Mouse (Mus musculus) thymus, postnatal 10 days (tissue): ENCODE measurements around the gene Zfp169.
"Not testable (repeated sequence)": the region's sequence is repeated elsewhere in the genome, so short reads cannot be mapped to it uniquely, and the experiment has no call there.

Experiments used
- DNase-seq, 2 experiments: peaks; one replicate each; pipeline ENCODE4 v3.0.0; 2021; ENCODE audit warnings: low spot score in 2 of 2

Gene Zfp169

DNA sequence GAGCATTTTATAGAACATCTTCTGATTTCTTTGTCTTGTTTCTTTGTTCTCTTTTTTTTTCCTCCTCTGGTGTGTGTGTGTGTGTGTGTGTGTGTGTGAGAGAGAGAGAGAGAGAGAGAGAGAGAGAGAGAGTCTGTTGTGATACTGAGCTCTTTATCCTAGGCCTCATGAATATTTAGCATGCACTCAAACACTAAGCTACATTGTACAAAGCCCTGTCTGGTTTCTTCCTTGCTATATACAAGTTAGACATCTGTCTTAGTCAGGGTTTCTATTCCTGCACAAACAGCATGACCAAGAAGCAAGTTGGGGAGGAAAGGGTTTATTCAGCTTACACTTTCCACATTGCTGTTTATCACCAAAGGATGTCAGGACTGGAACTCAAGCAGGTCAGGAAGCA lies 5.9 kb upstream of the Zfp169 start:
- not testable (repeated sequence) for DNase-seq

DNA sequence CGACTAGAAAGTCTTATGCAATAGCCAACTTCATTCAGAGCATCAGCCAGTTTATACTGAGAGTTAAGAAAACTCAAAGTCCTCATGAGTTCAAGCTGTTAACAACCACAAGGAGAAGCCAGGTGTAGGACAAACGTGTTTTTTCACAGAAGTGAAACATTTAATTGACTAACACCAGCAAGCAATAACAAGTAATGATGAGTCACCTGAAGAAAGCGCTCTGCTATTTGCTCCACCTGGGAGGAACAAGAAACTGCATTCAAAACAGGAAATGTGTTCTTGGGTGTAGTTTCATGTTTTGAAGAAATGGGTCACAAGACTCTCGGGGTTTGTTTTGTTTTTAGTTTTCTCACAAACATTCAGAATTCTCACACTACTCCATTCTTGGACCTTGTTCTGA lies 2.6 kb upstream of the Zfp169 start:
- DNase-seq = no peak

DNA sequence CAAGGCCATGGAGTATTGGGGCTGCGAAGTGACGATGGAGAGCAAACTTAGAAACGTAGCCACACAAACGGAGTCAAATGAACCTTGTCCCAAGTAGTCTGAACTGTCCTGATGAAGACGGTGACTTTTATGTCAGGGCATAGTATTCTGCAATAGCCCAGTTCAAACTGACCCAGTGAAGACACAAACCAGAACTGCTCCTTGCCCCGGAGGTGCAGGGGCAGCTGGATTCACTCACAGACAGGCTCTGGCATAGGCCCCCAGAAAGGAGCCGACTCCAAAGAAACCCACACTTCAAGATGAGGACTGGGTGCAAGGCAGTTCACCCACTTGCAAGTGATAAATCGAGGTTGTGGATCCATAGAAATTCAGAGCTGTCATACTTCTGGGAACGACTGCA lies 4.6 kb downstream of the Zfp169 start:
- DNase-seq = no peak

DNA sequence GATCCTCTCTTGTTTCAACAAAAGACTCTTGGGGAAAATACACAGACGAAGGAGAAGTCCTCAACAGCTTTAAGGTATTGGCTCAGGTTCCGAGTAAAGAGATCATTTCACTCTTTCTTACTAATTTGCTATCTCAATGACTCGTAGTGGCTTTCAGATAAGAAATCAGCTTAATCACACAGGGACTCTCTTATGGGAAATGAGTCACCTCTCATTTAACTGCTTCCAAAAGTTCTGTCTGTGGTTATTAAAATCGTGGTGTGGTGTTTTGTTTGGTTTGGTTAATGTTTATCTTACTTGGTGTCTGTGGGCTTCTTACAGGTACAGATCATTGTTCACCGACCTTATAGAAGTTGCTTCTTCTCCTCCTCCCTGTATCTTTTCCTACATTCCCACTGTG lies 10.8 kb downstream of the Zfp169 start:
- no peak for DNase-seq

DNA sequence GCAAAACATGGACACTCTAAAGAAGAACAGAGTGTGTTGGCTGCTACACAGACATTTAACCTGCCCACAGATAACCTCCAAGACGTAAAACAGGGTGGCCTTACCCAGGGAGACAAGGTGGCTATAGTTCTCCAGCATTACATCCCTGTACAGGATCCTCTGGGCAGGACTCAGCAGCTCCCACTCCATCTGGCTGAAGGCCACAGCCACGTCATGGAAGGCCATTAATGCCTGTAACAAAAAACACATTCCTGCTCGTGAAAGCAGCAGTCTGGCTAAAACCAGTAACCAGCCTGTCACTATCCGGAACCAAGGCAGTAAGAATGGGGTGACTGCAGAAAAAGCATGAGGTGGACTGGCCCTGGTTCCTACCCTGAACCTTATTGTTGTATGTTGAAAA lies 14.6 kb downstream of the Zfp169 start:
- DNase-seq = no peak

DNA sequence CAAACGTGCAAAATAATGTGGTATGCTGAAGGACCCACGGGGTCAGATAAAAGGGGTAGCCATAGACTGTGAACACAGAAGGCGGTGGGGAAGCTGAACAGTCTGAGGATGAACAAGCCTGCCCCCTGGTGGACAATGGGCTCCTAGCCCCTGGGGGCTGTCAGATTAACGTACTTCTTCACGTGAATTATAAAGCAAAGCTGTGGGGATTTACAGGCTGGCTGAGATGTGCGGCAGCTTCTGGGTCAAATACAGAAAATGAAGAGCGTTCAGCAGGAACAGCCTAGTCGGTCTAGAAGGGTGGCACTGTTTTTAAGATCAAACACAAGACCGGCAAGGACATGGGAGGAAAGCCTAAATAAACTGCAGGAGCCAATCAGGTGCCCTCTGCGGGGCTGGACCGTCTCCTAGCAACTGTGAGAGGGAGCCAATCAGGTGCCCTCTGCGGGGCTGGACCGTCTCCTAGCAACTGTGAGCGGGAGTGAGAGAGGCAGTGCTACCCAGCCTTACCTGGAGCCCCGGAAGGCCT lies 15.5 kb downstream of the Zfp169 start:
- peak; percentile 15 to 55 for DNase-seq

DNA sequence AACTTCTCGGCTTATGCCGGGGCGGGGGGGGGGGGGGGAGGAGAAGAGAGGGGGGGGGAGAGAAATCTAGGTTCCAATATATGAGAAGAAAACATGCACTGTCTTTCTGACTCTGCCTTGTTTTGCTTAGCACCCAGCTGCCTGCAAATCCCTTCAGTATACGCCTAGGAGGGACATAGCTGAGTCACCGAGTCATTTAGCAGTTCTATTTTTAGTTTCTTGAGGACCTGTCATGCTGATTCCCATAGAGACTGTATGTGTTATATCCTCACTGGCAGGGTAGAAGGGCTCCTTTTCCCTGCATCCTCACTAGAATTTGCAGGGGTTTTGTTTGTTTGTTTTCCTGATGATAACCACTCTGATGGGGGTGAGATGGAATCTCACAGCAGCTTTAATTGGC lies 20.1 kb downstream of the Zfp169 start:
- no peak for DNase-seq

DNA sequence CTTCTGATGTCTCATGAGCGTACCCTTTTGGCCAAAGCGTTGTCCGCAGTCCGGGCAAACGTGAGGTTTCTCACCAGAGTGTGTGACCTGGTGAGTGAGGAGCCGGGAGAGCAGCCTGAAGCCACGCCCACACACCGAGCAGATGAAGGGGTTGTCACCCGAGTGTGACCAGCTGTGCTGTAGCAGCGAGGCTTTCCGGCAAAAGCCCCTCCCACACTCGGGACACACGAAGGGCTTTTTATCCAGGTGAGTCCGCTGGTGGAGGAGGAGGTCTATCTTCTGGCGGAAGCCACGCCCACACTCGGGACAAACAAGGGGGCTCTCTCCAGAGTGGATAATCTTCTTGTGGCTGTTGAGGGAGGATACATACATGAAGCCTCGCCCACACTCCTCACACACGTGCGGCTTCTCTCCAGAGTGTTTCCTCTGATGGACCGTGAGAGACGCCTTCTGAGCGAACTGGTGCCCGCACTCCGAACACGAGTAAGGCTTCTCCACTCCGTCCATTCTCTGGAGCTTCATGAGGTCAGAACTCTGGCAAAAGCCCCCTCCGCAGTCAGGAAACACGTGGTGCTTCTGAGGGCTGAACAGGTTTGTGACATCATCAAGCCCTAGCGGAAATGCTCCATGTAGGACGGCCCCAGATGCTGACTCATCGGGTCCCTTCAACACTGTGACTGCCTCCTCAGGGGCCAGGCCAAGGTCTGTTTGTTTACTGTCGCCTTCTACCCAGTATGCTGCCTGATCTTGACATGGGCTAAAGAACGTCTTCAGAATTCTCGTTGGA lies 22.7 kb downstream of the Zfp169 start:
- no peak for DNase-seq

DNA sequence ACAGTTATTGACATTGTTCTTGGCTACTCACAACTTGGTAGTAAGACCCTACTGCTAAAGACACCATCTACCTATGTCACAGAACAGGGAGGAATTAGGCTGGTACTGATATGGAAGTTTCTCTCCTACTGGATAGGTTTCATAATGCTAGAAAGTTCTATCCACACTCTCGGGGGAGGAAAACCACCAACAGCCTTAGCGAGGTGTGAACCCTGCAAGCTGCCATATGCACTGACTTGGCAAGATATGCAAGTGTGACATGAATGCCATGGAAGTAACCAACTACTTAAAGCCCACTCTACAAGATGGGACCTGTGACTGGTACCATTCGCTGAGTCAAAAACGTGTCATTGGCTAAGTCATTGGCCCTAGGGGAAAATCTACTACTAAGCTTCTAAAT lies 29.6 kb downstream of the Zfp169 start:
- no peak for DNase-seq

DNA sequence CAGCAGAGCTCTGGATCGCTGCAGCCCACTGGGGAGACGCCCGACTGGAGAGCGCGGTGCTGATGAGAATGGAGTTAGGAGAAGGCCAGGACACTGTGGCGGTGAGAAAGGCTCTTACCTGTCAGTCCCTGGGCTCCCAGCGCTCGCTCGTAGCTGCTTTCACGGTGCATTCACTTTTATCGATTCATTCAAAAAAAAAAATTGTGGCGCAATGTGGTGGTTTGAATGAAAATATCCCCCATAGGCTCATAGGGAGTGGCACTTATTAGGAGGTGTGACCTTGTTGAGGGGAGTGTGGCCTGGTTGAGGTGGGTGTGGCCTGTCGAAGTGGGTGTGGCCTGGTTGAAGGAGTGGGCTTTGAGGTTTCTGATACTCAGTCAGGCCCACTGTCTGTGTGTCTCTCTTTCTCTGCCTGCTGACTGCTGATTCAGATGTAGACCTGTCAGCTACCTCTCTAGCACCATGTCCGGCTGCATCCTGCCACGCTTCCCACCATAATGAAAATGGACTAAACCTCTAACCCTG lies 44.5 kb downstream of the Zfp169 start:
- DNase-seq = no peak

DNA sequence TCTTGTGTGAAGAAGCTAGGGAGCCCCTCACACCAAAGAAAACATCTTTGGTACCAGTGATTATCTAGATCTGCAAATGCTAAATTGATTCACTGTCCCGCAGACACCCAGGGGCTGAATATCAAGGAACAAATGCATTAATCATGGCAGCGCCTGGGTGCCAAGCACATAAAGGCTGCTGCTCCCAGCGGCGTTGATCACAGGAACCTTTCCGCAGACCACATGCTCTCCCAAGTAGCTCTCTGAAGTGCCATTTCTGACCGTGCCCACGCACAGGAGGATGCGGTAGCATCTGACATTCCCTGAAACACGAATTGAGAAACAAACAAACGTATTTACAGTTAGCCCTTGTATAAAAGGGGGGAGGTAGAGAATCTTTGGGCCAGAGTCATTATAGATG lies 47.1 kb downstream of the Zfp169 start:
- no peak for DNase-seq

DNA sequence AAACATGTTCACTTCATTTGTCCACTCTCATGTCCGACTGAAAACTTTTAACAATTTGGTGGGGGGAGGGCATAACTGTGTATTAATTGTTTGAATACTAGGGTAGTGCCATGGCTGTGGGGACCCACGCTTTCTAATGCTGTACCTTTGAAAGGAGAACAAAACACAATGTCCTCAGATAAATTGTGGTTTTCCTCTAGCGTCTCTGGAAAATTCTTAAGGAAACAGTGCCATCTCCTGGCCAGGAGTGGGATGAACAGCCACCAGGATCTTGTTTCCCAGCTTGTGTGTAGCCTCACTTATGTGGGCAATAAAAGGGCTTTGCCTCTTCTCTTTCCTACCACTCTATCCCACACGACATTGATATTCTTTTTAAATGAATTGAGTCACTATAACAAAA lies 49.1 kb downstream of the Zfp169 start:
- DNase-seq = peak in 1 of 2 experiments; percentile 39

DNA sequence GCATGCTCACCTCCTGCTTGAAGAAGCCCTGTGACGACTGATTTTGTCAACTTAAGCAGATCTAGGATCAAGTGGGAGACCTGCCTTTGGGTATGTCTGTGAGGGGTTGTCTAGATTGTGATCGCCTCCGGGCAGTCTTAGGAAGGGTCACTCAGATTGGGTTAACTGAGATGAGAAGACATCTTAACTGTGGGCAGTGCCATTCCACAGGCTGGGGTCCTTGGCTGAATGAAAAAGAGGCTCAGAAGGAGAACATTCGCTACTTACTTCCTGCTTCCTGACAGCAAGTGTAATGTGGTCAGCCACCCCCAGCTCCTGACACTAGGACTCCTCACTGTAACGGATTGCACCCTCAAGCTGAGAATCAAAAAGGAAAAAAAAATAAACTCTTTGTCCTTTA lies 54.0 kb downstream of the Zfp169 start:
- no peak for DNase-seq

DNA sequence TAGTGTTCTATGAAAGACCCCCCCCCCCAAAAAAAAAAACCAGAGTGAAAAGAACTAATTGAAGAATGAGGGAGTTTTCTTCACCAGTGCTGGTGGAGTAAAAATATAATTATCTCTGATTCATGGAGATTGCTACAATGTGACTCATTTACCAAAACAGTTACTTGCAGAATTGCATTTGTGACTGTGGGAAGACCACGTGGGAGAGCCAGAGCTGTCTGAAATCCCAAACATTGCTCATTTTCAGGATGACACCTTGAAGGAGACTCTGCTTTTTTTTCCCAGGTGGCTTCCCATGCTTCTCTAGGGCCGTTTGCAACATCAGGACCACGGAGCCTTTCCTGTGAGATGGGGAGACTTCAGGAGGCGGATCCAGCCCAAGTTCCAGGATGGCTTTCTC lies 65.1 kb downstream of the Zfp169 start:
- DNase-seq = no peak

DNA sequence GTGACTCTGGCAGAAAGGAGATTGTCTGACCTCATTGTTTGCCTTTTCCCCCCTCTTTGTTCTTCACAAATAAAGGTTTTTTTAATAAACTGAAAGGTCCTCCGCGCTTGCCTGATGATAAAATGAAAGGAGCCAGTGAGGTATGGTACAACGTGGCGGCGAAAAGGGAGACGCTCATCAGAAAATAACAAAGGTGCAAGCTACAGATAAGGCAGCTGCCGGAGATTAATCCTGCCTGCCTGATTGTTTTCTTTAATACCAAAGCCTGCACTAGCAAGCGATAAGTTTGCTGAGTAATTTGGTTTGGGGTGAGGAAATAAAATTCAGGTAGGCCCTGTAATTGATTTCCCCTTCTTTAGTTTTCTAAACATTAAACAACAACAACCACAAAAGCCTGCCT lies 69.3 kb downstream of the Zfp169 start:
- no peak for DNase-seq

DNA sequence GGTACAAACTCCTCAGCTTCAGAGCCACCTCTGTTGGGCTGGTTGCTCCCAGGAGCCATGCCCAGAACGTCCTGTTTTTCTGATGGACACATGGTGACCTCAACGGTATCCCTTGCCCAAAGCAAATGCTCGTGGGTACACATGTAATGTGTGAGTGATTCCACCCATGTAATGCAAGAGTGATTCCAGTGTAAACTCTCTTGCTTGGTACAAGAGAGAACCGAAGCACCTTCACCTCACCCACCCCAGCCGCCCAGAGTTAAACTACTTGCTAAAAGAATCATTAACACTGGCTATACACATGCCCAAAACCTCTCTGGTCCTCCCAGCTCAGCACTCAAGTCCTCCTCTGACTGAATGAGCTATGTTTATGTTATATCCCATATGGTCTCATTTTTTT lies 74.9 kb downstream of the Zfp169 start:
- DNase-seq = no peak
